Mouse (Mus musculus): ENCODE data around the gene Gdpd4.

Gene Gdpd4

GRCm38 (mm10) chr7:97919742-97920141 lies at the start of gene Gdpd4:
Gene Gdpd4, plus strand, starts transcription at chr7:97919955.
- no peak for DNase-seq

DNA sequence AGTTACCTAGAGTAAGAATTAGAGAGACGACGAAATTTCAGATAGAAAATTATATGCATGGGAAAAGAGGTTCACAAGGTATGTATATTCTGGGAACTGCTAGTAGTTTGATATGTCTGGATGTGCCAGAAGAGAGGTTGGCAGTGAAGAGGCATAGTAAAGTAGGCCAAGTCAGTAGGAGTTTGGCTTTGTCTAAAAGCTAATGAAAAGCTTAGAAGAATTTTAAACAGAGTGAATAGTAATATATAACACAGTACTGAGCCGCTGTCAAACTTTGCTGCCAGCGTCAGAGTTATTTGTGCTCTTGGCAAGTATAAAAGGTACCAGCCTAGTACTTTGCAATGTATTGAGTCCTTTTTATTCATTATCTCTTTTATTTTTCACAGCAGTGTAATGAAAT lies 47.4 kb upstream of the Gdpd4 start:
- no peak for DNase-seq

DNA sequence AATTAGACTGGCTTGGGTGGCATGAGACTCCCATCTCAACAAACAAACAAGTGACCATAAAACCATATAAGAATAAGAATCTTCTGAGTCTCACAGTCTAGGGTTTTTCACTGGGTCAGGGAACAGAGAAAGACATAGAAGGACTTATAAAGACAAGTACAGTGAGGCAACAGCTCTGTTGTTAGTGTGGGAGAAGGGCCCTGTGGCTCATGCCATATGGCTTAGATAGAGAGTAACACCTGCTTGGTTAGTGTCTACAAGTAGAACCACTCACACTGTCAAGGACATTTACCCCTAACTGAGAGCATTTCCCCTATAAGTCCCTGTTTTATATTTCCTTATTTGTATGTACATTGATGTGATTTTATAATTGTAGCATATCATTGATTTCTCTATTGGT lies 46.4 kb upstream of the Gdpd4 start:
- DNase-seq: no peak

GRCm38 (mm10) chr7:97877846-97878538 lies 41.8 kb upstream of the Gdpd4 start:
- no peak for DNase-seq

GRCm38 (mm10) chr7:97911646-97912045 lies 8.1 kb upstream of the Gdpd4 start:
- DNase-seq: no peak

- no peak for DNase-seq
Observed at GRCm38 (mm10) chr7:97914833-97915516, 4.8 kb upstream of the Gdpd4 start.

DNA sequence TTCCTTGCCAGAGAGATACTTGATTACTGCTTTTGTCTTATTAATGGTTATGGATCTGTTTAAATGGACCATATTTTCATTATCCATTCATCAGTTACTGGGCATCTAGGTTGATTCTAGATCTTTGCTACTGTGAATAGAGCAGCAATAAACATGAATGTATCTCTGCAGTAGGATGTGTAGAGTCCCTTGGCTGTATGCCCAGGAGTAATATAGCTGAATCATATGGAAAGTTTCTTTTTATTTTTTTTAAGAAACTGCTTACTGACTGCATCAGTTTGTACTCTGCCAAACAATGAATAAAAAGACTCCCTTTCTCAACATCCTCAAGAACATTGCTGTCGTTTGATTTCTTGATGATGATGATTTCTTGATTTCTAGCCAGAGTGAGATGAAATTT lies 6.1 kb downstream of the Gdpd4 start:
- no peak for DNase-seq

DNA sequence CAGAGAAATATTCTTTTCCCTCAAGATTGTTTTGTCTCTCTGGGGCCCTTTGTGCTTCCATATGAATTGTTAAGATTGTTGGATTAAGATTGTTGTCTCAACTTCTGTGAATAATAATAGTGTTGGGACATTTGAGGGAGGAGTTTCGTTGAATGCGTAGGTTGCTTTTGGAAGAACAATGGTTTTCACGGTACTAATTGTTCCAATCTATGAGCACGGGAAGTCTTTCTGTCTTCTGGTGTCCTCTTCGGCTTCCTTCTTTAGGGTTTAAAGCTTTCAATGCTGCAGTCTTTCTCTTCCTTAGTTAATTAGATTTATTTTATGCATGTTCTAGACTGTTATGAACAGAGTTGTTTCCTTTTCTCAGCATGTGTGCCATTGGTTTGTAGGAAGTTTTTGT lies 7.2 kb downstream of the Gdpd4 start:
- DNase-seq: no peak

- no peak for DNase-seq
Observed at GRCm38 (mm10) chr7:97944485-97944884, 24.7 kb downstream of the Gdpd4 start.

GRCm38 (mm10) chr7:97972486-97972885 lies 52.7 kb downstream of the Gdpd4 start:
- no peak for DNase-seq

DNA sequence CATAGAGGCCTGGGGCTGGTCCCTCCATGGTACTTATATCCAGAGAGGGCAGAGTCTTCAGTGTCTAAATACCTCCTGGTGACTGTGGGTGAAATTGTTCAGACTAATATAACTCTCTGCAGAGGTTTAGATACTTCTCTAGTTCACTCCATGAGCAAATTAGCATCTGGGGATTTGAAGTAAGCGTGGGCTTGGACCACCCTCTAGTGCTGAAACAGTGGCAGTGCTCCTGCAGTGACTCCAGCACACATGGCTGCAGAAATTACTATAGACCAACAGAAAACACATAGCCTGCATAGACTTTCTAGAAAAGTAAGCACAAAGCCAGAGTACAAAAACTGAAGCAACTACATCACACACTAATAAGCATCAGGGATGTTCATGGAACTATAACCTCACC lies 57.7 kb downstream of the Gdpd4 start:
- peak; percentile 26 for DNase-seq

- DNase-seq: peak; percentile 5
Observed at GRCm38 (mm10) chr7:97984108-97984834, 64.5 kb downstream of the Gdpd4 start.

- no peak for DNase-seq
Observed at GRCm38 (mm10) chr7:98002617-98003016, 82.9 kb downstream of the Gdpd4 start.

GRCm38 (mm10) chr7:98048101-98048824 lies 128.5 kb downstream of the Gdpd4 start:
- no peak for DNase-seq

DNA sequence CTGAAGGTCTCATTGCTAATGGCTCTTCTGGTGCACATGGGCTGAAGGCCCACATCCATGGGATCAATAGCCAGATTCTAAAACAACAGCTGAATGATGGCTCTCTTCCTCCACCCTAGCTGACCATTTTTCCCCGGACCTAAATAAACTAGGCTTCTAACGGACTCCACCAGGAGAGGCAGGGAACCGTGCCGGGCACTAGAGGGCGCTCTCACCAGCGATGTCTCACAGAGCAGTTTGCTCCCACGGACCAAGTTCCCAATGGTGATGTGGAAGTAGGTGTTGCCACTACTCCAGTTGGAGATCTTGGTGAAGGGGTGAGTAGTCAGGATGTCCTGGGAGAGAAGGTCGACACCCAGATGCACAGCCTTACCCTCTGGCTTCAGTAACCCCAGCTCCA lies 132.2 kb downstream of the Gdpd4 start:
- peak; percentile 66 for DNase-seq

DNA sequence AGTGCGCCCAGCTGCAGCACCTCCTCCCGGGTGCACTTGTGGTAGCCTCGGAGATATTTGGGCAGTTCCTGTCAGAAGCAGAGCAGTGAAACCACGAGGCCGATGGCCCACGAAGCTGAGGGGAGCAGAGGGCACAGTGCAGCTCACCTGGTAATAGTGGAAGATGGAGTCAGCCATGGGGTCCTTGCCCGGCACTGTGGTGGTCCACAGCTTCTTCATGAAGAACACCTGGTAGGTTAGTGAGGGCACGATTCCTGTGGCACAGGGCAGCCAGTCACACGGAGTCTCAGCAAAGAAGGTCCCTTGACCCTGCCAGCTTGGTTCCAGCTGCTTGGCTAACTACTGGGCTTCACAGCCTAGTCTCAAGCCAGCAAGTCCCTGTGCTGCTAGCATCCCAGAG lies 134.7 kb downstream of the Gdpd4 start:
- no peak for DNase-seq

- no peak for DNase-seq
Observed at GRCm38 (mm10) chr7:98054942-98055341, 135.2 kb downstream of the Gdpd4 start.

GRCm38 (mm10) chr7:98066229-98066628 lies 146.5 kb downstream of the Gdpd4 start:
- no peak for DNase-seq

DNA sequence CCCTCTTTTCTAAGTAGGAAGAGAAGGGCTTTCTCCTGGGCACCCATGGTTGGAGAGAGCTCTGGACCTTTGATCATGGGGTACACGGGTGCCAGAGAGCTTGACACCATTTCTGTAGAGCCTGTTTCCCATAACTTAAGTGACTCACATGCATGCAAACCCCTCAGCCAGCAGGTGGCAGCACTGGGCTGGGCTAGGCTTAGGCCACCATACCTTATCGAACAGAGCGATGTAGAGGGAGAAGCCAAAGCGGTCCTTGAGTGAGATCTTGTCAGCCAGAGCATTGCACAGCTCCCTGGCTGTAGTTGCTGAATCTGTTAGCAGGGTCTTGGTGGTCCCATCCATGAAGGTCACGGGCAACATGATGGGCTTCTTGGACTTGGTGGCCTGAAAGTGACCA lies 151.9 kb downstream of the Gdpd4 start:
- DNase-seq: peak; percentile 85

- DNase-seq: no peak
Observed at GRCm38 (mm10) chr7:98077453-98077852, 157.7 kb downstream of the Gdpd4 start.

GRCm38 (mm10) chr7:98082376-98082775 lies 162.6 kb downstream of the Gdpd4 start:
- DNase-seq: no peak

DNA sequence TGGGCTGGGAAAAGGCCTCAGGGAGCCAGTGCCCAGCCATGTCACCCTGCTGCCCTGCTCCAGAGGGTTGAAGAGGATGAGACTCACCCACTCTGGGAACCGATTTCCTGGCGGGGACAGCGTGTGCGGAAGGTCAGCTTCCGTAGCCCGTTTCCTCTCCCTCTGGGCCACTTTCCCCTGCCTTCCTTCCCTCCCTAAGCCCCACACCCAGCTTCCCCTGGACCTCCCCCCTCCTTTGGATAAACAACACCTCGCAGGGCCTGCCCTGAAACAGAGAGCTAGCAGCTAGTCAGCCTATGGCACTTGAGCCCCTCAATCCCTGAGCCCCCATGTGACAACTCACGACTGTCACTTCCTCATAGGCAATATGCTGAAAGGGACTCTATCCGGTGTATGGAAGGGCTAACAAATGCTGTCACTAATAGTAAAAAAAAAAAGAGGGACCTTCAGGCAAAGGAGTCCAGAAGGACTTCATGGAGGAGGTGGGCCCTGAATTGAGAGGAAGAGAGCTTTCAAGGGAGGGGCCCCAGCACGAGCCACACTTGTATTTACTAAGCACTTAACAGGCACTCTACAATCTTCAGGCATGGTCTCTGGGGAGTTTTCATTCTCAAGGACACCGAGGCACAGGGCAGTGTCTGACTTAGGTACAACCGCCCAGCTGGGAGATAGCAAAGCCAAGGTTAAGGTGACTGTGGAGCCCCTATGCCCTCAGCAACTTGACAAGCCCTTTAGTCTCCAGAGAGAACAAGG lies 165.0 kb downstream of the Gdpd4 start:
- peak; percentile 12 for DNase-seq

DNA sequence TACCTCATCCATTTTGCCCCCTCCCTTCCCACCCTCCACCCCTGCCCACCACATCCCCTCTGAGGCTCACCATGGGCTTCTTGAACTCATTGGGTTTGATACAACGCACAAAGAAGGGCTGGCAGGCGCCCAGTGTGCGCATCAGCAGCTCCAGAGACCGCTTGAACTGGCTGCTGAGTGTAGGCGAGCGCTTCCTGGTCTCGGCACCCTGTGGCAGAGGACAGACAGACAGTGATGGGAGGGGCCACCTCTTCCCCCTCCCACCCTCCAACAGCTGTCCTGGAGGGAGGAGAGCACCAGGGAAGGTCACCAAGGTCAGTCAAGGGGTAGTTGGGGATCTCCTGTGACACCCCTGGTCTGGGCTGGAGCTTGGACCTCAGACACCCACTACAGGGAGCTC lies 165.6 kb downstream of the Gdpd4 start:
- DNase-seq: peak; percentile 12
